Mouse (Mus musculus) ES-E14 (cell line): ENCODE results near the gene Dpm1.

Experiments used
- CHD2 ChIP-seq: IDR thresholded peaks from 2 replicates; pipeline ENCODE4 v1.6.1; 2014; ENCODE audit warnings: mild to moderate bottlenecking, low read depth, low read length, inconsistent platforms
- HCFC1 ChIP-seq: IDR thresholded peaks from 2 replicates; pipeline ENCODE4 v1.6.1; 2012; ENCODE audit warnings: low read length, inconsistent platforms, borderline replicate concordance; ENCODE audit not compliant: insufficient read depth
- MAFK ChIP-seq: IDR thresholded peaks from 2 replicates; pipeline ENCODE4 v1.6.1; 2014; ENCODE audit warnings: mild to moderate bottlenecking, low read depth, low read length, inconsistent platforms; ENCODE audit not compliant: insufficient read depth
- ZNF384 ChIP-seq: IDR thresholded peaks from 2 replicates; pipeline ENCODE4 v1.6.1; 2012; ENCODE audit warnings: low read depth, low read length, inconsistent platforms

GRCm38 (mm10) chr2:168259046-168259445 lies 28.7 kb upstream of the Dpm1 start:
- TF ChIP-seq ZNF384 (no peak), CHD2 (no peak), MAFK (no peak), HCFC1 (no peak)
